Mouse (Mus musculus) liver, embryonic 14.5 days (tissue): Measurements from ENCODE around the gene Fdx1. TPM values are rescaled to one million over a fixed set of nuclear protein-coding genes. Genes with fewer than 3 reads are reported as not detected.

ENCODE experiments used
- ATAC-seq: fragments of 200-750 bp; cut with Nextera tagmentation; 2 replicates; pipeline ENCODE4 v1.8.0; 2017; ENCODE audit warnings: moderate number of reproducible peaks, mild to moderate bottlenecking, moderate library complexity; ENCODE audit not compliant: insufficient read depth
- DNase-seq, 3 experiments: peaks; one replicate each; pipeline ENCODE4 v3.0.0-alpha.2; 2012 to 2013; ENCODE audit warnings: low read depth in 3 of 3, low spot score in 3 of 3
- H3K27ac ChIP-seq: fragments of 300-500 bp; sonication (generic); 2 replicates; pipeline ENCODE4 v1.5.1; 2014; ENCODE audit warnings: moderate library complexity, mild to moderate bottlenecking, control low read depth, inconsistent platforms
- H3K27me3 ChIP-seq: fragments of 300-500 bp; sonication (generic); 2 replicates; pipeline ENCODE4 v1.6.1; 2014; ENCODE audit warnings: mild to moderate bottlenecking, low read length, moderate library complexity; ENCODE audit not compliant: control insufficient read depth, insufficient read depth
- H3K36me3 ChIP-seq: fragments of 300-500 bp; sonication (generic); replicated peaks from 2 replicates; pipeline ENCODE4 v1.6.1; 2014; ENCODE audit warnings: low read depth; ENCODE audit not compliant: control insufficient read depth, insufficient read depth
- H3K4me1 ChIP-seq, 2 experiments: fragments of 200-500 bp in 1 of 2; fragments of 300-500 bp in 1 of 2; sonication (generic) in 1 of 2; replicated peaks; 2 replicates each; pipeline ENCODE4 v1.6.1; 2012 to 2014; ENCODE audit warnings: antibody characterized with exemption in 1 of 2, inconsistent platforms in 1 of 2, low read length in 1 of 2; ENCODE audit not compliant: control insufficient read depth in 2 of 2, insufficient read depth in 2 of 2
- H3K4me2 ChIP-seq: fragments of 300-500 bp; sonication (generic); 2 replicates; pipeline ENCODE4 v1.6.1; 2014; ENCODE audit warnings: low read depth, mild to moderate bottlenecking, control low read depth, moderate library complexity
- H3K4me3 ChIP-seq, 2 experiments: fragments of 200-500 bp in 1 of 2; fragments of 300-500 bp in 1 of 2; sonication (generic) in 1 of 2; 2 replicates each; pipeline ENCODE4 v1.5.1; 2012 to 2014; ENCODE audit warnings: low read depth in 2 of 2, low read length in 2 of 2, mild to moderate bottlenecking in 2 of 2, control low read depth in 1 of 2, inconsistent platforms in 1 of 2, moderate library complexity in 1 of 2; ENCODE audit not compliant: insufficient read depth in 1 of 2
- H3K9ac ChIP-seq: fragments of 300-500 bp; sonication (generic); replicated peaks from 2 replicates; pipeline ENCODE4 v1.6.1; 2014; ENCODE audit warnings: mild to moderate bottlenecking, control low read depth, moderate library complexity
- H3K9me3 ChIP-seq: fragments of 300-500 bp; sonication (generic); 2 replicates; pipeline ENCODE4 v1.6.1; 2016; ENCODE audit warnings: low read length, mixed read lengths; ENCODE audit not compliant: control insufficient read depth
- CTCF ChIP-seq: IDR thresholded peaks from 2 replicates; pipeline ENCODE4 v1.5.1; 2016; ENCODE audit warnings: antibody characterized with exemption, low read depth, control low read depth
- EP300 ChIP-seq: IDR thresholded peaks from 2 replicates; pipeline ENCODE4 v1.6.1; 2016; ENCODE audit warnings: antibody characterized with exemption, low read depth
- WGBS: fragments of 180-500 bp; shearing (Covaris S2); extraction: QIAGEN DNeasy Blood & Tissue Kit; methylation state at CpG from one replicate; pipeline ENCODE4 v1.1.7; 2014; ENCODE audit not compliant: insufficient replicate concordance; 5-methylcytosine and 5-hydroxymethylcytosine counted together
- polyA plus RNA-seq, 2 experiments: library from polyadenylated mRNA; depleted of rRNA in 1 of 2; stranded (reverse) in 1 of 2; unstranded in 1 of 2; fragments of >200 nt; fragmentation: Nextera tagmentation in 1 of 2; extraction: Ambion mirVana in 1 of 2; gene quantifications; 2 replicates each; pipeline versions ENCODE4 v1.2.1 to v1.2.3; 2012 to 2014

Gene Fdx1
- polyA plus RNA-seq, 2 experiments = 12.0 to 36.4 TPM

GRCm38 (mm10) chr9:52003501-52003900 is 40.1 kb upstream of the Fdx1 start:
- DNase-seq (no peak), ATAC-seq (no peak)
- Histone ChIP-seq H3K4me1 (peaks cover 0 to 2% of the 10 kb centered on the region in 2 experiments; a peak in 1 of 4 replicates), H3K27me3 (no peaks in the 10 kb centered on the region), H3K4me2 (no peak overlapping the region), H3K9ac (no peak overlapping the region), H3K36me3 (no peaks in the 10 kb centered on the region), H3K27ac (no peak overlapping the region), H3K4me3 (no peak overlapping the region), H3K9me3 (no peaks in the 10 kb centered on the region)
- 50% methylated on average over 4 of the region's 4 CpGs for WGBS
- TF ChIP-seq CTCF (no peak), EP300 (no peak)

GRCm38 (mm10) chr9:51995331-51996099 is 32.2 kb upstream of the Fdx1 start:
- Histone ChIP-seq H3K4me3 (no peak overlapping the region), H3K9me3 (no peaks in the 10 kb centered on the region), H3K36me3 (no peaks in the 10 kb centered on the region), H3K4me2 (no peak overlapping the region), H3K27ac (no peak overlapping the region), H3K4me1 (peaks cover 0 to 5% of the 10 kb centered on the region in 2 experiments; a peak in 1 of 4 replicates), H3K9ac (no peak overlapping the region), H3K27me3 (no peaks in the 10 kb centered on the region)
- no peak for TF ChIP-seq CTCF
- TF ChIP-seq EP300 = no peak
- peak; percentile 69 for ATAC-seq
- WGBS = 50% methylated on average over 5 of the region's 5 CpGs
- peak in 1 of 3 experiments; percentile 20 for DNase-seq

- peaks cover 0 to 5% of the 10 kb centered on the region in 2 experiments; a peak in 1 of 4 replicates for H3K4me1 ChIP-seq
- DNase-seq (no peak), ATAC-seq (no peak)
- no peak overlapping the region for H3K4me3 ChIP-seq
- H3K4me2 ChIP-seq = no peak overlapping the region
- WGBS = 56% methylated on average over 5 of the region's 5 CpGs
- H3K36me3 ChIP-seq = no peaks in the 10 kb centered on the region
- no peaks in the 10 kb centered on the region for H3K9me3 ChIP-seq
- H3K27ac ChIP-seq = no peak overlapping the region
- H3K9ac ChIP-seq = no peak overlapping the region
- TF ChIP-seq EP300 (no peak), CTCF (no peak)
- H3K27me3 ChIP-seq = no peaks in the 10 kb centered on the region
These were observed 31.4 kb upstream of the Fdx1 start for GRCm38 (mm10) chr9:51994636-51995260.

GRCm38 (mm10) chr9:51993486-51994275 is 30.3 kb upstream of the Fdx1 start:
- 54% methylated on average over 4 of the region's 4 CpGs for WGBS
- no peak overlapping the region for H3K9ac ChIP-seq
- DNase-seq = no peak

More at GRCm38 (mm10) chr9:51993486-51994275, 30.3 kb upstream of the Fdx1 start:
- Histone ChIP-seq H3K4me2 (no peak overlapping the region), H3K4me1 (peaks cover 0 to 5% of the 10 kb centered on the region in 2 experiments; a peak in 1 of 4 replicates), H3K27me3 (no peaks in the 10 kb centered on the region), H3K36me3 (no peaks in the 10 kb centered on the region), H3K4me3 (no peak overlapping the region), H3K27ac (no peak overlapping the region), H3K9me3 (no peaks in the 10 kb centered on the region)
- ATAC-seq = no peak
- TF ChIP-seq CTCF (peak; percentile 74), EP300 (no peak)
